Mouse (Mus musculus): ENCODE data around the gene Cysrt1.

Cysrt1 gene

GRCm38 (mm10) chr2:25242101-25242506, at the start of gene Cysrt1, which contains the start of gene Rnf208:
Gene Cysrt1 (minus strand): TSS chr2:25242452.
Gene Rnf208 (plus strand): TSS chr2:25242255.
- DNase-seq: peak; percentile 56

GRCm38 (mm10) chr2:25291184-25292053, 49.2 kb upstream of the Cysrt1 start:
- DNase-seq: no peak

GRCm38 (mm10) chr2:25290816-25291130, 48.5 kb upstream of the Cysrt1 start:
- no peak for DNase-seq

- no peak for DNase-seq
Observed at GRCm38 (mm10) chr2:25290101-25290815, 48.0 kb upstream of the Cysrt1 start.

- DNase-seq: no peak
Observed at GRCm38 (mm10) chr2:25289651-25290050, 47.4 kb upstream of the Cysrt1 start, which contains the start of gene Lrrc26. Gene Lrrc26 (plus strand): TSS chr2:25289915.

GRCm38 (mm10) chr2:25288734-25289345, 46.6 kb upstream of the Cysrt1 start:
- DNase-seq: no peak

- DNase-seq: no peak
Observed at GRCm38 (mm10) chr2:25287927-25288649, 45.8 kb upstream of the Cysrt1 start, which contains the start of gene Tmem210. Gene Tmem210 (plus strand): TSS chr2:25288145.

GRCm38 (mm10) chr2:25286837-25287636, 44.8 kb upstream of the Cysrt1 start:
- no peak for DNase-seq

- DNase-seq: no peak
Observed at GRCm38 (mm10) chr2:25286314-25286713, 44.1 kb upstream of the Cysrt1 start.

- no peak for DNase-seq
Observed at GRCm38 (mm10) chr2:25285551-25285950, 43.3 kb upstream of the Cysrt1 start.

GRCm38 (mm10) chr2:25278928-25279882, 37.0 kb upstream of the Cysrt1 start:
- DNase-seq: peak; percentile 86

- no peak for DNase-seq
Observed at GRCm38 (mm10) chr2:25273010-25273409, 30.8 kb upstream of the Cysrt1 start.

- DNase-seq: no peak
Observed at GRCm38 (mm10) chr2:25272515-25272914, 30.3 kb upstream of the Cysrt1 start.

GRCm38 (mm10) chr2:25271827-25272511, 29.7 kb upstream of the Cysrt1 start, which contains the start of the genes Ssna1 and Anapc2:
Gene Ssna1 (minus strand): TSS chr2:25272438.
Gene Anapc2 (plus strand): TSS chr2:25272478.
- DNase-seq: peak; percentile 99

- DNase-seq: no peak
Observed at GRCm38 (mm10) chr2:25267746-25268309, 25.6 kb upstream of the Cysrt1 start.

GRCm38 (mm10) chr2:25267241-25267640, 25.0 kb upstream of the Cysrt1 start:
- no peak for DNase-seq

- DNase-seq: no peak
Observed at GRCm38 (mm10) chr2:25266720-25267119, 24.5 kb upstream of the Cysrt1 start.

GRCm38 (mm10) chr2:25265897-25266656, 23.8 kb upstream of the Cysrt1 start:
- no peak for DNase-seq

- DNase-seq: no peak
Observed at GRCm38 (mm10) chr2:25264851-25265250, 22.6 kb upstream of the Cysrt1 start.
